Mouse (Mus musculus): ENCODE data around the gene Mrgpra1. TPM values are rescaled to one million over a fixed set of nuclear protein-coding genes. Genes with fewer than 3 reads are reported as not detected.
"Not testable (repeated sequence)": the region's sequence is repeated elsewhere in the genome, so short reads cannot be mapped to it uniquely, and the experiment has no call there.

Gene Mrgpra1
- not detected in 2 replicates for polyA plus RNA-seq (2012; ENCODE audit: insufficient read depth, low replicate concordance)

- Histone ChIP-seq H3K27me3 (replicated peaks) (no peaks in the 10 kb centered on the region), H3K4me3 (replicated peaks) (no peak within 1 kb of the TSS)
- TF ChIP-seq FLI1 (IDR thresholded peaks at IDR 0.05; ENCODE audit: low read length) (no peak), GATA1 (IDR thresholded peaks at IDR 0.05; ENCODE audit: borderline replicate concordance, low read length) (no peak)
Observed at GRCm38 (mm10) chr7:47354140-47354539, at the start of gene Mrgpra1. Mrgpra1 (minus strand) TSS chr7:47354240.

DNA sequence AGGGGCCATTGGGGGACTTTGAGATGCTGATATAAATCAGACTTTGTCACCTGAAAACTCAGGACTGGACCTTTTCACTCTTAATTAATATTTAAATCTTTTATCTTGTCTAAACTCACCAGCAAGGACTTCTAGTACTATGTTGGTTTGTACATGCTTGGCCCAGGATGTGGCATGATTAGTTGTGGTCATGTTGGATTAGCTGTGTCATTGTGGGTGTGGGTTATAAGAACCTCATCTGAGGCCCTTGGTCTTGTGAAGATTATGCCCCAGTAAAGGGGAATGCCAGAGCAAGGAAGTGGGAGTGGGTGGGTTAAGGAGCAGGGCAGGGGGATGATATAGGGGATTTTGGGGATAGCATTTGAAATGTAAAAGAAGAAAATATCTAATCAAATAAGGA, 47.1 kb upstream of the Mrgpra1 start:
- H3K4me1 ChIP-seq, result no peaks in the 10 kb centered on the region
- H3K27me3 ChIP-seq (replicated peaks), result no peaks in the 10 kb centered on the region
- no peaks in the 10 kb centered on the region for H3K9me3 ChIP-seq
- H3K36me3 ChIP-seq (replicated peaks; ENCODE audit: low read length), result no peaks in the 10 kb centered on the region
- H3K4me3 ChIP-seq (replicated peaks), result no peak overlapping the region
- no peak for TF ChIP-seq GATA1 (IDR thresholded peaks at IDR 0.05; ENCODE audit: borderline replicate concordance, low read length)
- no peak for TF ChIP-seq FLI1 (IDR thresholded peaks at IDR 0.05; ENCODE audit: low read length)

More at GRCm38 (mm10) chr7:47354140-47354539, at the start of gene Mrgpra1:
- peaks cover 4% of the 10 kb centered on the region for H3K9me3 ChIP-seq
- H3K36me3 ChIP-seq (replicated peaks; ENCODE audit: low read length), result no peaks in the 10 kb centered on the region
- H3K4me1 ChIP-seq, result no peaks in the 10 kb centered on the region

GRCm38 (mm10) chr7:47348421-47348820, 5.6 kb downstream of the Mrgpra1 start:
- Histone ChIP-seq H3K36me3 (replicated peaks; ENCODE audit: low read length) (no peaks in the 10 kb centered on the region), H3K4me1 (peaks cover 12% of the 10 kb centered on the region), H3K4me3 (replicated peaks) (no peak overlapping the region), H3K27me3 (replicated peaks) (no peaks in the 10 kb centered on the region), H3K9me3 (peaks cover 9% of the 10 kb centered on the region; the same call in 1 of the 2 replicates)
- TF ChIP-seq FLI1 (IDR thresholded peaks at IDR 0.05; ENCODE audit: low read length) (no peak), GATA1 (IDR thresholded peaks at IDR 0.05; ENCODE audit: borderline replicate concordance, low read length) (no peak)

DNA sequence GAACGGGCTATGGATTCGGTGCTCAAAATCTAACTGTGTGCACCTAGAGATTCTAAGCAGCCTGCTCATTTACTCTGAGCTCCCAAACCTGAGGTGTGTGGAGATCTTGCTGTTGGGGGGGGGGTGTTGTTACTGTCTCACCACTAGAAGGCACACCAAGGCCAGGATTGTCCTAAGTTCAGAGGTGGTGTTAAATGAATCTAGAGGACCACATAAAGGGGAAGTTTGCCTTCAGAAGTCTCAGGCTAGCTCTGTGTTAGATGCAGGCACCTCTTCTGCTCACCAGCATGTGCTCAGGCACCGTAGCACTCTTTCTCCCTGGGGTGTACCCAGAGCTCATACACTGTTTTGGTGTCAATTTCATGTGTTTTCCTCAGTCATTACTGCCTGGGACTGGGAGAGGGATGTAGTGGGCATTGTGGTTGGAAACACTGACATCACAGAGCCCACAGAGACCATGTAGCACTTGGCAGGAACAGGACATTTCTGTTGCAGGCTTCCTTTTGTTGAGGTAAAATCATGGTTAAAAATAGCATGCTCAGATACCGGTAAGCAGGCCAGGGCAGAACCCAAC, 8.0 kb downstream of the Mrgpra1 start:
- Histone ChIP-seq H3K27me3 (replicated peaks) (no peaks in the 10 kb centered on the region), H3K9me3 (peaks cover 9% of the 10 kb centered on the region; the same call in 1 of the 2 replicates), H3K36me3 (replicated peaks; ENCODE audit: low read length) (no peaks in the 10 kb centered on the region), H3K4me3 (replicated peaks) (no peak overlapping the region), H3K4me1 (peaks cover 12% of the 10 kb centered on the region)
- TF ChIP-seq FLI1 (IDR thresholded peaks at IDR 0.05; ENCODE audit: low read length), result no peak
- no peak for TF ChIP-seq GATA1 (IDR thresholded peaks at IDR 0.05; ENCODE audit: borderline replicate concordance, low read length)

DNA sequence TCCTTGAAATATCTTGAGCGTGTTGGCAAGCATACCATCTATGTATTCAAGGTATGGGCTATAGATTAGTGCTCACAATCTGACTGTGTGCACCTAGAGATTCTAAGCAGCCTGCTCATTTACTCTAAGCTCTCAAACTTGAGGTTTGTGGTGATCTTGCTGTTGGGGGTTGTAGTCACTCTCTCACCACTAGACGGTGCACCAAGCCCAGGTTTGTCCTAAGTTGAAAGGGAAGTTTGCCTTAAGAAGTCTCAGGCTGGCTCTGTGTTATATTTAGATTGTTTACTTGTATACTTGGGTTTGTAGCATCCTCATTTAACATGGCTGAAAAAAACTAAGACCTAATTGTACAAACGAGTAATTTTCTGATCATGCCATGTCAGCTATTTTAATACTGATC, 12.2 kb downstream of the Mrgpra1 start:
- H3K9me3 ChIP-seq; H3K4me3 ChIP-seq (replicated peaks); H3K36me3 ChIP-seq (replicated peaks; ENCODE audit: low read length); H3K27me3 ChIP-seq (replicated peaks): not testable (repeated sequence)
- peaks cover 12% of the 10 kb centered on the region for H3K4me1 ChIP-seq

GRCm38 (mm10) chr7:47341389-47341788, 12.7 kb downstream of the Mrgpra1 start:
- H3K4me3 ChIP-seq (replicated peaks); H3K4me1 ChIP-seq; H3K9me3 ChIP-seq; H3K36me3 ChIP-seq (replicated peaks; ENCODE audit: low read length); H3K27me3 ChIP-seq (replicated peaks): not testable (repeated sequence)

DNA sequence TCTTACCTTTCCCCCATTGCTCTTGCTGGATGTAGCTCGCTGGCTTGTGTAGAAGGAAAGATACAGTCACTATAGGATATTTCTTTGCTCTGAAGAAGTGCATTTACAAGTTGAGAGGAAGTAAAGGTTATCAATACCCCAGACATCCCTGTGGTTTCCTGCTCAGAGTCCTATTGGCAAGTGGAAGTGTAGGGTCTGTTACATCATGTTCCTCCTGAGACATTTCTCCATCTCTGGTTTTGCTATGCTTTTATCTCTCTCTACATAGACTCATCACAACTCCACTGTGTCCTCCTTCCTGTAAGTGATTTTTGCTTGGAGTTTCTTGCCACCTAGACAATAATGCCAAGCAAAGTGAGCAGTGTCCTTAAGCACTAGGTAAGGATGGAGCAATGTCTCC, 35.7 kb downstream of the Mrgpra1 start:
- H3K4me3 ChIP-seq (replicated peaks), result no peak overlapping the region
- no peaks in the 10 kb centered on the region for H3K4me1 ChIP-seq
- no peaks in the 10 kb centered on the region for H3K27me3 ChIP-seq (replicated peaks)
- H3K9me3 ChIP-seq, result peaks cover 21% of the 10 kb centered on the region
- TF ChIP-seq FLI1 (IDR thresholded peaks at IDR 0.05; ENCODE audit: low read length) (no peak), GATA1 (IDR thresholded peaks at IDR 0.05; ENCODE audit: borderline replicate concordance, low read length) (no peak)
- no peaks in the 10 kb centered on the region for H3K36me3 ChIP-seq (replicated peaks; ENCODE audit: low read length)

GRCm38 (mm10) chr7:47312289-47312688, 41.8 kb downstream of the Mrgpra1 start:
- Histone ChIP-seq H3K36me3 (replicated peaks; ENCODE audit: low read length) (no peaks in the 10 kb centered on the region), H3K9me3 (peaks cover 16% of the 10 kb centered on the region; the same call in 1 of the 2 replicates), H3K4me1 (no peaks in the 10 kb centered on the region), H3K27me3 (replicated peaks) (no peaks in the 10 kb centered on the region), H3K4me3 (replicated peaks) (no peak overlapping the region)
- TF ChIP-seq GATA1 (IDR thresholded peaks at IDR 0.05; ENCODE audit: borderline replicate concordance, low read length) (no peak), FLI1 (IDR thresholded peaks at IDR 0.05; ENCODE audit: low read length) (no peak)

DNA sequence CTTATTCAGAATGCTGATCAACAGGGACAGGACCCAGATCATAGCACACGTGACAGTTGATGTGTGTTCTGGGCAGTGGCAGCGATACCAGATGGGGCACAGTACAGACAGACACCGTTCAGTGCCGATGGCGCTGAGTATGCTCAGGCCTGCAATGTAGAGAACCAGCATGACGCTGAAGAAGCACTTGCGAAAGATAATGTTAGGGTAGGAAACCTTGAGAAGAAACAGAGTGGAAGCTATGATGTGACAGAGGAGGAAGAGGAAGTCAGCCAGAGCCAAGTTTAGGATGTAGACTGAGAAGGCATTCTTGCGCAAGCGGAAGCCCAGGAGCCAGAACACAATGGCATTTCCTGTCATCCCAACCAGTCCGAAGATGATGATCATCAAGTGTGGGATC, 44.2 kb downstream of the Mrgpra1 start:
- Histone ChIP-seq H3K4me1 (no peaks in the 10 kb centered on the region), H3K27me3 (replicated peaks) (no peaks in the 10 kb centered on the region), H3K4me3 (replicated peaks) (peak overlapping the region; percentile 33), H3K36me3 (replicated peaks; ENCODE audit: low read length) (no peaks in the 10 kb centered on the region), H3K9me3 (peaks cover 16% of the 10 kb centered on the region; the same call in 1 of the 2 replicates)
- TF ChIP-seq FLI1 (IDR thresholded peaks at IDR 0.05; ENCODE audit: low read length) (no peak), GATA1 (IDR thresholded peaks at IDR 0.05; ENCODE audit: borderline replicate concordance, low read length) (no peak)

- not testable (repeated sequence) for H3K27me3 ChIP-seq (replicated peaks); H3K4me1 ChIP-seq; H3K36me3 ChIP-seq (replicated peaks; ENCODE audit: low read length); H3K9me3 ChIP-seq; H3K4me3 ChIP-seq (replicated peaks)
Observed at GRCm38 (mm10) chr7:47304661-47305060, 49.4 kb downstream of the Mrgpra1 start.

DNA sequence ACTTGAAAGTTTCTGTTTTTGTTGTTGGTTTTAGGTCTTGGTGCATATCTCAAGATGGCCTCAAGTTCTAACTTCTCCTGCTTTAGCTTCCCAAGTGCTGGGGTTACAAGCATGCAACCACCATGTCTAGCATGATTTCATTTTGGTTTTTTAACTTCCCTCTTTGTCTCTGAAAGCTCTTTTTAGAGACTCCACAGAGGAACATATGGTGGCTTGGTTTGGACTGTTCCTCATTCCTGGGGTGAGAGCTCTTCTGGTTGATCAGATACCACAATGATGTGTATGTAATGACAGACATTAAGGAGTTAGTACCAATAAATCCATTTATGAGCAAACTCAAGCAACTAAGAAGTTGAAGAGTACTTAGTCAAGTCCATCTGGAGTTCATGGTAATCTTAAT, 54.4 kb downstream of the Mrgpra1 start:
- peaks cover 10% of the 10 kb centered on the region for H3K9me3 ChIP-seq
- not testable (repeated sequence) for H3K4me1 ChIP-seq; H3K27me3 ChIP-seq (replicated peaks); H3K36me3 ChIP-seq (replicated peaks; ENCODE audit: low read length); H3K4me3 ChIP-seq (replicated peaks)

Other genes starting within 250 kb of the Mrgpra1 start
- gene Ptpn5, start 220.6 kb downstream of the Mrgpra1 start, polyA plus RNA-seq (2012; ENCODE audit: insufficient read depth, low replicate concordance), result not detected in 2 replicates
- not detected in 2 replicates for gene Mrgpra6, start 149.3 kb downstream of the Mrgpra1 start, polyA plus RNA-seq (2012; ENCODE audit: insufficient read depth, low replicate concordance)
- not detected in 2 replicates for gene Mrgpra9, start 101.4 kb downstream of the Mrgpra1 start, polyA plus RNA-seq (2012; ENCODE audit: insufficient read depth, low replicate concordance)
- gene Mrgpra2a, start 97.9 kb upstream of the Mrgpra1 start, polyA plus RNA-seq (2012; ENCODE audit: insufficient read depth, low replicate concordance), result not detected in 2 replicates
- 2.9 TPM in 1 of 2 replicates, not detected in the other for gene Mrgpra2b, start 174.6 kb upstream of the Mrgpra1 start, polyA plus RNA-seq (2012; ENCODE audit: insufficient read depth, low replicate concordance)
- gene Mrgpra3, start 247.1 kb upstream of the Mrgpra1 start, polyA plus RNA-seq (2012; ENCODE audit: insufficient read depth, low replicate concordance), result not detected in 2 replicates